Mouse (Mus musculus) gastrocnemius, adult 2 months (tissue): ENCODE data around the gene Hmgcs2. TPM values are rescaled to one million over a fixed set of nuclear protein-coding genes. Genes with fewer than 3 reads are reported as not detected.

Source experiments
- DNase-seq: peaks from one replicate; pipeline ENCODE4 v3.0.0; 2022
- H3K27ac ChIP-seq: fragments of 200-600 bp; 2 replicates; pipeline ENCODE4 v1.8.1; 2022; ENCODE audit warnings: mild to moderate bottlenecking
- H3K4me3 ChIP-seq: fragments of 200-600 bp; 2 replicates; pipeline ENCODE4 v1.8.1; 2022; ENCODE audit warnings: mild to moderate bottlenecking, moderate library complexity
- CTCF ChIP-seq: fragments of 200-600 bp; IDR thresholded peaks from 2 replicates; pipeline ENCODE4 v1.8.1; 2022; ENCODE audit warnings: antibody characterized with exemption, mild to moderate bottlenecking, moderate library complexity
- intact Hi-C: fragments of 180-260 bp; cut with DNase I; formaldehyde crosslinking; loops from one replicate; pipeline ENCODE4 v1.15.1; 2025
- long read RNA-seq, 2 experiments: library from polyadenylated mRNA; stranded (forward); transcript quantifications; one replicate each; pipeline ENCODE4 v2.0.0; 2021
- total RNA-seq, 2 experiments: library from RNA; stranded (reverse); gene quantifications; 2 replicates each; pipeline ENCODE4 v1.2.3; 2021

Hmgcs2 gene
- under 1 TPM; 0.56 to 0.71 TPM for total RNA-seq
- long read RNA-seq, experiment 1, partial matches to known transcripts = 0 of 1 reads
- long read RNA-seq, experiment 1, other reads (novel, unspliced or antisense) = 0 of 1 reads
- long read RNA-seq, experiment 2, partial matches to known transcripts = 0 of 1 reads
- long read RNA-seq, experiment 2, other reads (novel, unspliced or antisense) = 0 of 1 reads

DNA sequence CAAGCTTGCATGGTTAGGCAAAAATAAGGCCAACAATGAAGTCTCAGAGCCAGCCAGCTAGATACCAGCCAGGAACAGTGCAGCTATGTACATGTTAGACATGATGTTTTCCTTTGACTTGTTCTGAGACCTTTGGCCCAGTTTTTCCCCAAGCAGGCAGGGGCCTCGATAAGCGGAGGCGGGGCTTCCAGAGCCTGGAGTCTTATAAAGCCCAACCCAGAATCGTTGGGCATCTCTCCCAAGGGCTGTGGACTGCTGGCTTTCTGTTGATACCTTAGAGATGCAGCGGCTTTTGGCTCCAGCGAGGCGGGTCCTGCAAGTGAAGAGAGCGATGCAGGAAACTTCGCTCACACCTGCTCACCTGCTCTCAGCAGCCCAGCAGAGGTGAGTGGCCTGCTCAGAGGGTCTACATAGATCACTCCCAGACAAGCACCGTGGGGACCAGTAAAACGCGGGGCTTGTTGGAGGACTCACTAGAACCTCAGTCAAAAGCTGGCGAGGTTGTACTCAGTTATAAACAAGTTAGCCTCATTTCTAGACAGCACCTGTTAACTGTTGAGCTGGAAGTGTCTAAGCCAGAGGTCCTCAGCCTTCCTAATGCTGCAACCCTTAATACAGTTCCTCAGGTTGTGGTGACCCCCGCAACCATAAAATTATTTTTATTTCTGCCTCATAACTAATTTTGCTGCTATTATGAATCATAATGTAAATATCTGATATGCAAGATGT is at the start of gene Hmgcs2:
Hmgcs2 (plus strand) TSS at position 232 of the 729 bp plus-strand sequence.
- Histone ChIP-seq H3K4me3 (peak within 1 kb of the TSS; percentile 51), H3K27ac (peak within 1 kb of the TSS; percentile 9)
- intact Hi-C loops = no loop called here
- peak; percentile 31 for DNase-seq
- no peak for TF ChIP-seq CTCF

DNA sequence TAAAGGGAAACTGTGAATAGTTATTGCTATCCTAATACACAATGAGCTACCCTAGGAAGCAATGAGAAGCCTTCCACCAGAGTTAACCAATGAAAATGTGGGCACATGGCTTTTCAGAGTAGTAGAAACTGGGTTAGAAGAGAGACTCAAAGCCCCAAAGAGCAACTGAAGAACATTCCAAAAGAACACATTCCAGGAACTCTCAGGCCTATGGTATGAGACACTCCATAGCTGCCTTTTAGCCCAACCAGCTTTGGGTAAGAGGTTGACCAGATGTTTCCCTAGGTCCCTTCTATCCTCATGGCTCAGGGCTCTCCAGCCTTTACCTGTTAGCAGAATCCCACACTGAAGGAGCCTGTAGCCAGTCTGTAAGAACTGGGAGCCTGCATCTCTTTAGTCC is 46.7 kb upstream of the Hmgcs2 start:
- H3K27ac ChIP-seq = no peak overlapping the region
- no peak for TF ChIP-seq CTCF
- intact Hi-C loops = no loop called here
- DNase-seq = no peak
- no peak overlapping the region for H3K4me3 ChIP-seq

DNA sequence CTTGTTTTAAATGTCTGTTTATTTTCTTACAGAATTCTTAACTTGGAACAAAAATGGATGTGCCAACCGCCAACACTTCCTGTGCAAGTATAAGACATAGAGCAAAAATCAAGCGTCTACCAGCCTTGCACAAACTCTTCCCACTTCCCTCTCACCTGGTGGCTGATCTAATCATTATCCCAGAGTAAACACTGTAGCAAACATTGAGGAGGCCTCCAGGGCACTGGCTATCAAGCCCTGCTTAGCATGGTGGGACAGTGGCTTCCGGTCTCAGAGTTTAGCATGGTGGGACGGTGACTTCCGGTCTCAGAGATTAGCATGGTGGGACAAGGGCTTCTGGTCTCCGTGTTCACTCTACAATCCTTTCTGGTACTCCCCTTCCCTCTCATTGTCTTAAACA is 44.0 kb upstream of the Hmgcs2 start:
- no peak overlapping the region for H3K4me3 ChIP-seq
- intact Hi-C loops = no loop called here
- no peak for DNase-seq
- no peak for TF ChIP-seq CTCF
- H3K27ac ChIP-seq = no peak overlapping the region

DNA sequence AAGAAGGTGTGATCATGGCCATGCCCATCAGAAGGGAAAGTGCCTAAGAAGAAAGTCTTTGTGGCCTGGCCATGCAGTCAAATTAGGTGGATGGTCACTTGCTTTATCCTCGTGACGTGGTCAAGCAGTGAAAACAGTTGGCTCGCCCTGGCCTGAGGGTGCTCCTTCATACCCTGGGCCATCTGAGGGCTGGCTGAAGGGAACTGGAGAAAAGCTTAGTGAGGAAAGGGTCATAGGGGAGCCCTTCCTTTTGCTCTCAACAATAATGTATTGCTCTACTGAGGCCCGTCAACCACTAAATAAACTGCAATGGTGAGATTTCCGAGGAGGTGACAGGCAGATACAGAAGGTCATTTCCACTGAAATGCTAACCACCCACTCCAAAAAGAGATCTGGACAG is 43.0 kb upstream of the Hmgcs2 start:
- H3K27ac ChIP-seq = no peak overlapping the region
- TF ChIP-seq CTCF = no peak
- DNase-seq = no peak
- no peak overlapping the region for H3K4me3 ChIP-seq
- intact Hi-C loops = no loop called here

DNA sequence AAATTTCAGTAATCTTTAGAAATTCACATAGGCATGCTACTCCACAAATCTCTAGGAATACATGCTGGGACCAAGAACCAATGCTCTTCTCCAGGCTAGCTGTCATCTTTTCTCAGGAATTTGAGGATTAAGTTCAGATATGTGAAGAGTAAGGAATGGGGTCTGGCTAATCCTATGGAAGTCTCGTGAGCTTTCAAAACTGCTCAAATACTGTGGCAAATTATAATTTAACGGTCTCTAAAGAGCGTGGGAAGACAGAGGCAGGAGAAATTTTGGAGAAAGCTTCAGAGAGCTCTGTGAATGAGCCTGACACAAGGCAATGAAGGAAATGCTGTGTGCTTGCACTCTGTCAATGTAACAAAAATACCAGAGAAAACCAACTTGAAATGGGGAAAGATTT is 42.1 kb upstream of the Hmgcs2 start:
- Histone ChIP-seq H3K27ac (no peak overlapping the region; the same call in 1 of the 2 replicates), H3K4me3 (no peak overlapping the region)
- intact Hi-C loops = no loop called here
- no peak for TF ChIP-seq CTCF
- DNase-seq = no peak

DNA sequence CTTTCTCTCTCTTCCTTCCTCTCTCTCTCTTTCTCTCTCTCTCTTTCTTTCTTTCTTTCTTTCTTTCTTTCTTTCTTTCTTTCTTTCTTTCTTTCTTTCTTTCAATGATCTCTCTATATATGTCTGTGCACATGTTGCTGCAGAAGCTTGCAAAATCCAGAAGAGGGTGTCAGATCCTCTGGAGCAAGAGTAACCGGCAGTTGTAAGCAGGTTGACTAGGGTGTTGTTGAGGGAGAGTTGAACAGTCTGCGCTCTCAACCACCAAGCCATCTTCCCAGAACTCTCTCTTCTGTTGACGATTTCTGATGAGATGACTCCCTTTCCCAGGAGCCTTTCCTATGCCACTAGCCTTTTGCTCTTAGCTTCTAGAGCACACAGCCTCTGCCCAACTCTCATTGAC is 38.2 kb upstream of the Hmgcs2 start:
- intact Hi-C loops = no loop called here
- no peak for TF ChIP-seq CTCF
- no peak for DNase-seq
- Histone ChIP-seq H3K4me3 (no peak overlapping the region), H3K27ac (no peak overlapping the region)

DNA sequence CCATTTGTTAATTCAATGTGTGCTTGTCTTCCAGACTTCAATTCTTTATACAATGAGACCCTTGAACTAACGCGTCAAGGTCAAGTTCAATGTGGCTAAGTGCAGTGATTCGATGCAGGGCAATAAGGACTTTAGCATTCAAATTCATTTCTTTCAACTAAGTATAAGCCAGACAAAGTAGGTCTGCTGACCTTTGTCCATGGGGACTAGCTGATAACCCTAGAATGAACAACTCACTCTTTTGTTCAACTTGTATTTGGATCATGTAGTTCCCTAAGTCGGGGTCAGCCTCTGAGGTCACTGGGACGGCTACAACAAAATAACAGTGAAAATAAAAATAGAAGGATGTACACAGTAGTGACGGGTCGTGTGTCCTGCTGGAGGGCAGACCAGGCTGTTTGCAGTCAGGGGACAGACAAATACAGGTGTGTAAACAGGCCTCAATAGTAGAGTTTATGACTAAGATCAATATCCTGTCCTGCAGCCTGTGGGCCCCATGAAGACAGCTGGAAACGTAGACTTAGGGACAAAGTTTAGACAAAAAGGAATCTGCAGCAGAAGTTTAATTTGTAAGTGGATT is 37.7 kb upstream of the Hmgcs2 start:
- intact Hi-C loops = no loop called here

DNA sequence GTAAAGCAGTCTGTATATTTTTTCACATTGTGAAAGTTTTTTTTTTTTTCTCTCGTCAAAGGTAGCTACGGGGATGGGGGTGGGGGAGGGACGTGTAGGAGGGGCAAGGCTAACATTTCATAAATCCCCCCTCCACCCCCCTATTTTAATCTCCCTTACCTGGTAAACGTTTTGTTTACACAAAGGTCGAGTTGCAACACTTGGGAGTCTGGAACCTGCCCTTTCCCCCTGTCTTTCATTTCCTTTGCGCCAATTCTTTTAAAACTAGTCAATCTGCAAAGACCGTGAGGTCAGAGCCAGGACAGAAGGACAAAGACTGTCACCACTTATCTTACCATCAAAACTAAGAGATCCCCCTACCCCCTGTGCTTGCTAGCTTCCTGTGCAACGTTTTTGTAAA is 34.3 kb upstream of the Hmgcs2 start:
- intact Hi-C loops = no loop called here
- Histone ChIP-seq H3K4me3 (no peak overlapping the region), H3K27ac (no peak overlapping the region)
- no peak for DNase-seq
- TF ChIP-seq CTCF = no peak

More for the DNA sequence above, 37.7 kb upstream of the Hmgcs2 start:
- DNase-seq = no peak
- no peak overlapping the region for H3K27ac ChIP-seq
- H3K4me3 ChIP-seq = no peak overlapping the region
- no peak for TF ChIP-seq CTCF

DNA sequence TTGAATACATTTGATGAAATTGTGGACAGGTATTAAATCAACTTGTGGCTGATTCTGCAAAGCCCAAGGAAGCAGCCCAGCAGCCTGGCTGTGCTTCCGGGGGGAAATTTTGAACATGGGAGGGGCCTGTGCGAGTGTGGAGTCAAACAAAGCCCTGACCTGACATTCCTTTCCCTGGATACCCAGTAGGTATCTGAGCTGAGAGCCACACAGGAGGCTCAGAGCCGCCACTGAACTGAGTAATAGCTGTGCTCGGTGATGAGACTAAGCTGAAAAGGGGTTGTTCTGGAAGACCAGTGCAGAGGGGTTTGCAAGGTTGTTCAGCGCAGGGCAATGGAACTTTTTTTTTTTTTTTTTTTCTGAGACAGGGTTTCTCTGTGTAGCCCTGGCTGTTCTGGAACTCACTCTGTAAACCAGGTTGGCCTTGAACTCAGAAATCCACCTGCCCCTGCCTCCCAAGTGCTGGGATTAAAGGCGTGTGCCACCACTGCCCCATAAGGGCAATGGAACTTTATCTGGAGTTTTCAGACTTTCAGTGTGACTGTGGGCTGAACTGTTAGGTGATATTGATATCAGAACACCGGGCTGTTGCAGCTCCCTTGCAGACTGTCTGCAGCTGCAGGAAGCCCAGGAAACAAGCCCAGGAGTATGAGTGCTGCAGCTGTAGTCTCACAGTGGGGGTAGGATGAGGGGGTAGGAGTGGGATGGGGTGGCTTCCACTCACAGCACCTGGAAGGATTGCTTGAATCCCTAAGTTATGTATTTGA is 33.1 kb upstream of the Hmgcs2 start:
- no peak for TF ChIP-seq CTCF
- no peak overlapping the region for H3K4me3 ChIP-seq
- no peak overlapping the region for H3K27ac ChIP-seq
- intact Hi-C loops = no loop called here
- DNase-seq = no peak

DNA sequence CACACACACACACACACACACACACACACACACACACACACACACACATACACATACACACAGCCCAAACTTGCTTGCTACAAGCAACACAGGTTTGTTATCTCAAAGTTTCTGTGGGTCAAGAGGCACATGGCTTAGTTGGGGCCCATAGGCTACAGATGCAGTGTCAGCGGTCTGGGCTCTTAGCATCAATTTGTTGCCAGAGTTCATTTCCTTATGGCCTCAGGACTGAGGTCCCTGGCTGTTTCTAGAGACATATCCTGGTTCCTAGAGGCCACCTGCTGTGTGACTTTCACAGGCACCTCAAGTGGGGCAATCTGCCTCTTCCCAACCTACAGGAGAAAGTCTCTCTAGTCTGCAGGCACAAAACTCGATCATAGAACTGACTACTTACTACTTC is 30.9 kb upstream of the Hmgcs2 start:
- TF ChIP-seq CTCF = no peak
- H3K27ac ChIP-seq = no peak overlapping the region
- DNase-seq = no peak
- no peak overlapping the region for H3K4me3 ChIP-seq
- intact Hi-C loops = no loop called here

DNA sequence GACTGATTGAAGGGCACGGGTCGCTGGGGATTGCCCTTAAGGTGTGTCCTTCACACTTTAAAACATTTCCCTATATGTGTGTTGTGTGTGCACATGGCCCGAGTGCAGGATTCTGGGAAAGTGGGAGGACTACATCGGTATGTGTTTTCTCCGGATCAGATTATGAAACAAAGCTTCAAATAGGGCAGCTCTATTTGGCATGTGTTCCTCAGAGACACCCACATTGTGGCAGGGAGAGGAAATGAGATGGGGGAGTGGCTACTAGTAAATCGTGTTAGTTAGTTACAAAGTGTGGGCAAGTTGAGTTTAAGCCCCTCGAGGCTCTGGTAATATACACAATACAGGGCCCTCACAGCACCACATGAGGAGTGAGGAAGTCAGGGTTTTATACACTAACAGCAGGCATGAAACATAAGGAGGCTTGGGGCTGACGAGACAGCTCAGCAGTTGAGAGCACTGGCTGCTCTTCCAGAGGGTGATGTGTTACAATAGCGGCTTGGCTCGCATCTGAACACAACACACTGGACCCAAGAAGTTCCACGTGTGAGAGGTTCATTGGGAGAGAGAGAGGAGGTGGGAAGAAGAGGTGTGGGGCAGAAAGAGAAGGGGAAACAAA is 30.3 kb upstream of the Hmgcs2 start:
- Histone ChIP-seq H3K27ac (no peak overlapping the region), H3K4me3 (no peak overlapping the region)
- DNase-seq = no peak
- intact Hi-C loops = no loop called here
- TF ChIP-seq CTCF = no peak

DNA sequence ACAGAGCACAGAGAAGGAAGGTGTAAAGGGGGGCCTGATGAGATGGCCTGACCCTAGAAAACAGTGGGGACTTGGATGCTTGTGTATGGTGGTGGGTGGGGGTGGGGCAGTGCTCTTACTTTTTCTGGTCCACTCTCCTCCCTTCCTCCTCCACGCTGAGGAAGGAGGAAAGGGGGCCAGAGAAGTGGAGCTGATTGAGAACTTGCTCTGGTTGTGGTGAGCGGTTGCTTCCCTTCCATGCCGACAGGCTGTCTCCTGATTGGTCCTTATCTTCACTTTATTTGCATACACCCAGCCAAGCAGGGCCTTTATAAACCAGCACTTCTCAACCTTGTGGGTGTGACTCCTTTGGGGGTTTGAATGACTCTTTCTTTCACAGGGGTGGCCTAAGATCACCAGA is 26.2 kb upstream of the Hmgcs2 start:
- DNase-seq = no peak
- TF ChIP-seq CTCF = no peak
- intact Hi-C loops = no loop called here
- no peak overlapping the region for H3K27ac ChIP-seq
- no peak overlapping the region for H3K4me3 ChIP-seq
